Mouse (Mus musculus) MEL (cell line): ENCODE measurements around the gene Olfr1431. TPM values are rescaled to one million over a fixed set of nuclear protein-coding genes. Genes with fewer than 3 reads are reported as not detected.
"Not testable (repeated sequence)": the region's sequence is repeated elsewhere in the genome, so short reads cannot be mapped to it uniquely, and the experiment has no call there.

Source experiments
- DNase-seq: peaks from one replicate; pipeline ENCODE4 v3.0.0; 2011; ENCODE audit warnings: low read depth, low spot score
- H3K27ac ChIP-seq: 2 replicates; pipeline ENCODE4 v1.5.1; 2012; ENCODE audit warnings: low read depth, mild to moderate bottlenecking, control low read depth, low read length, moderate library complexity; ENCODE audit not compliant: control insufficient read depth
- H3K27me3 ChIP-seq, 2 experiments: fragments of 150-350 bp in 1 of 2; sonication (generic) in 1 of 2; 2 replicates each; pipeline ENCODE4 v1.6.1; 2012; ENCODE audit warnings: low read length in 2 of 2, mild to moderate bottlenecking in 2 of 2, improper control_type of control experiment in 1 of 2, moderate library complexity in 1 of 2; ENCODE audit not compliant: insufficient read depth in 2 of 2, control insufficient read depth in 1 of 2
- H3K36me3 ChIP-seq, 2 experiments: 2 replicates each; pipeline ENCODE4 v1.6.1; 2012 to 2014; ENCODE audit warnings: low read length in 2 of 2, improper control_type of control experiment in 1 of 2, inconsistent platforms in 1 of 2, mild to moderate bottlenecking in 1 of 2; ENCODE audit not compliant: insufficient read depth in 2 of 2, control insufficient read depth in 1 of 2
- H3K4me1 ChIP-seq, 2 experiments: fragments of 150-350 bp in 1 of 2; sonication (generic) in 1 of 2; 2 replicates each; pipeline ENCODE4 v1.6.1; 2012; ENCODE audit warnings: low read length in 2 of 2, improper control_type of control experiment in 1 of 2, mild to moderate bottlenecking in 1 of 2; ENCODE audit not compliant: insufficient read depth in 2 of 2, control insufficient read depth in 1 of 2
- H3K4me3 ChIP-seq, 2 experiments: fragments of 150-350 bp in 1 of 2; sonication (generic) in 1 of 2; 2 replicates each; pipeline ENCODE4 v1.5.1; 2012; ENCODE audit warnings: low read depth in 2 of 2, low read length in 2 of 2, mild to moderate bottlenecking in 2 of 2, moderate library complexity in 2 of 2, control low read depth in 1 of 2, improper control_type of control experiment in 1 of 2; ENCODE audit not compliant: control insufficient read depth in 1 of 2, insufficient read depth in 1 of 2
- H3K79me2 ChIP-seq: 2 replicates; pipeline ENCODE4 v1.6.1; 2012; ENCODE audit warnings: mild to moderate bottlenecking, low read length, moderate library complexity; ENCODE audit not compliant: control insufficient read depth, poor library complexity, insufficient read depth
- H3K9ac ChIP-seq: 2 replicates; pipeline ENCODE4 v1.6.1; 2012; ENCODE audit warnings: low read depth, mild to moderate bottlenecking, control low read depth, low read length, moderate library complexity; ENCODE audit not compliant: control insufficient read depth, poor library complexity, severe bottlenecking
- H3K9me3 ChIP-seq: fragments of 150-350 bp; sonication (generic); replicated peaks from 2 replicates; pipeline ENCODE4 v1.6.1; 2012; ENCODE audit warnings: mild to moderate bottlenecking, low read length, improper control_type of control experiment, moderate library complexity; ENCODE audit not compliant: insufficient read depth
- GABPA ChIP-seq: IDR thresholded peaks from 2 replicates; pipeline ENCODE4 v1.6.1; 2012; ENCODE audit warnings: low read depth, mild to moderate bottlenecking, inconsistent platforms, low read length, improper control_type of control experiment, moderate library complexity
- MYB ChIP-seq: IDR thresholded peaks from 2 replicates; pipeline ENCODE4 v1.6.1; 2011; ENCODE audit warnings: mild to moderate bottlenecking, low read depth, low read length, improper control_type of control experiment
- NRF1 ChIP-seq: IDR thresholded peaks from 2 replicates; pipeline ENCODE4 v1.6.1; 2014; ENCODE audit warnings: low read depth, mild to moderate bottlenecking, inconsistent platforms, low read length, improper control_type of control experiment, moderate library complexity; ENCODE audit not compliant: poor library complexity, insufficient read depth, severe bottlenecking
- SIN3A ChIP-seq: IDR thresholded peaks from 2 replicates; pipeline ENCODE4 v1.6.1; 2012; ENCODE audit warnings: low read length, improper control_type of control experiment, inconsistent platforms
- SMC3 ChIP-seq: IDR thresholded peaks from 2 replicates; pipeline ENCODE4 v1.6.1; 2011; ENCODE audit warnings: low read depth, low read length, improper control_type of control experiment
- USF1 ChIP-seq: IDR thresholded peaks from 2 replicates; pipeline ENCODE4 v1.6.1; 2014; ENCODE audit warnings: low read depth, mild to moderate bottlenecking, inconsistent platforms, low read length, improper control_type of control experiment, moderate library complexity
- USF2 ChIP-seq, 2 experiments: IDR thresholded peaks; 2 replicates each; pipeline ENCODE4 v1.6.1; 2011 to 2012; ENCODE audit warnings: improper control_type of control experiment in 2 of 2, low read length in 2 of 2, borderline replicate concordance in 1 of 2, inconsistent platforms in 1 of 2, low read depth in 1 of 2, mild to moderate bottlenecking in 1 of 2; ENCODE audit not compliant: insufficient read depth in 1 of 2
- polyA plus RNA-seq, 2 experiments: library from polyadenylated mRNA; stranded (reverse) in 1 of 2; unstranded in 1 of 2; fragments of >175 nt in 1 of 2; fragments of >200 nt in 1 of 2; gene quantifications; 2 replicates each; pipeline versions ENCODE4 v1.2.1 to v1.2.4; 2012; ENCODE audit warnings: low replicate concordance in 2 of 2, low read depth in 1 of 2; ENCODE audit not compliant: insufficient read length in 2 of 2, insufficient read depth in 1 of 2, missing spikeins in 1 of 2
- total RNA-seq: library from RNA; depleted of rRNA; stranded (reverse); fragments of 300-350 nt; gene quantifications from 2 replicates; pipeline ENCODE4 v1.2.3, GENCODE M21; 2012; rRNA removed

Gene Olfr1431
- total RNA-seq (not detected in 2 replicates), polyA plus RNA-seq (not detected)

GRCm38 (mm10) chr19:12200334-12200733, at the start of gene Olfr1431:
TSS of gene Olfr1431 (plus strand) at chr19:12200634.
- Histone ChIP-seq H3K79me2 (no peaks in the 10 kb centered on the region), H3K4me3 (no peak within 1 kb of the TSS), H3K9ac (no peak within 1 kb of the TSS), H3K36me3 (no peaks in the 10 kb centered on the region)
- no peak for DNase-seq
- no peak for TF ChIP-seq SMC3
- no peak for TF ChIP-seq MYB
- TF ChIP-seq GABPA: no peak
- TF ChIP-seq SIN3A: no peak
- TF ChIP-seq NRF1: no peak
- TF ChIP-seq USF1: no peak
- no peak for TF ChIP-seq USF2 (IDR thresholded peaks at IDR 0.05; ENCODE audit: borderline replicate concordance in 1 of 2, insufficient read depth in 1 of 2, low read depth in 1 of 2, low read length in 2 of 2)
- TF ChIP-seq, all 39 proteins: peak for 0
- H3K27ac ChIP-seq: no peak within 1 kb of the TSS
- no peaks in the 10 kb centered on the region for H3K4me1 ChIP-seq
- H3K9me3 ChIP-seq: no peaks in the 10 kb centered on the region
- H3K27me3 ChIP-seq: no peaks in the 10 kb centered on the region

- not testable (repeated sequence) for H3K9me3 ChIP-seq, H3K27me3 ChIP-seq
These were observed 30.3 kb upstream of the Olfr1431 start, which contains the start of gene Olfr1555-ps1 for GRCm38 (mm10) chr19:12170062-12170599. TSS of gene Olfr1555-ps1 (minus strand) at chr19:12170112.

GRCm38 (mm10) chr19:12175431-12175830, 25.0 kb upstream of the Olfr1431 start:
- H3K27ac ChIP-seq, H3K9ac ChIP-seq, H3K36me3 ChIP-seq, H3K27me3 ChIP-seq, H3K79me2 ChIP-seq, H3K9me3 ChIP-seq, H3K4me1 ChIP-seq, H3K4me3 ChIP-seq, DNase-seq: not testable (repeated sequence)

More at GRCm38 (mm10) chr19:12170062-12170599, 30.3 kb upstream of the Olfr1431 start, which contains the start of gene Olfr1555-ps1:
- not testable (repeated sequence) for H3K36me3 ChIP-seq, H3K9ac ChIP-seq, H3K79me2 ChIP-seq, DNase-seq, H3K4me3 ChIP-seq, H3K27ac ChIP-seq, H3K4me1 ChIP-seq

- not testable (repeated sequence) for H3K27ac ChIP-seq, H3K9me3 ChIP-seq, H3K4me3 ChIP-seq, DNase-seq, H3K4me1 ChIP-seq, H3K79me2 ChIP-seq, H3K36me3 ChIP-seq, H3K27me3 ChIP-seq, H3K9ac ChIP-seq
These were observed 1.4 kb upstream of the Olfr1431 start for GRCm38 (mm10) chr19:12199076-12199475.

- DNase-seq, H3K9me3 ChIP-seq, H3K79me2 ChIP-seq, H3K36me3 ChIP-seq, H3K4me3 ChIP-seq, H3K27me3 ChIP-seq, H3K9ac ChIP-seq, H3K27ac ChIP-seq, H3K4me1 ChIP-seq: not testable (repeated sequence)
These were observed 32.1 kb downstream of the Olfr1431 start, which contains the start of gene Olfr1432 for GRCm38 (mm10) chr19:12232496-12232895. TSS of gene Olfr1432 (minus strand) at chr19:12232596.
